Mouse (Mus musculus) brain, adult 2 months (tissue): ENCODE data around the gene Gm8947.
"Not testable (repeated sequence)": the region's sequence is repeated elsewhere in the genome, so short reads cannot be mapped to it uniquely, and the experiment has no call there.

Source experiments
- DNase-seq: peaks from one replicate; pipeline ENCODE4 v3.0.0; 2011; ENCODE audit warnings: low read depth, low spot score

Gm8947 gene

DNA sequence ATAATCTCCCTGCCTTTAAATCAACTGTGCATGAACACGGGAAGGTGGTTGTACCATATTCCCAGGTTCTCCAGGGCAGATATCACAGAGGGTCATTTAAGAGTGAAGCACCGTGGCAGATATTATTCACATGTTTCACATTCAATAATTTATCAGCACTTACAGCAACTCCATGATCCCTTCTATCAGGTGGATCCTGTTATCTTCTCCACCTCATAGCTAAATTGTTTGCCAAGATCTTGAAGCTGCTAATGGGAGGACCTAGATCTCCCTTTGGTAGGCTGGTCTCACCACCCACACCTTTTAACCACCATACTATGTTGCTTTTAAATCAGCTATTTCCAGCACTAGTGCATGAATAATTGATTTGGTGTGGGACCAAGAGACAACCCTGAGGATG, 12.0 kb upstream of the Gm8947 start:
- DNase-seq = no peak

DNA sequence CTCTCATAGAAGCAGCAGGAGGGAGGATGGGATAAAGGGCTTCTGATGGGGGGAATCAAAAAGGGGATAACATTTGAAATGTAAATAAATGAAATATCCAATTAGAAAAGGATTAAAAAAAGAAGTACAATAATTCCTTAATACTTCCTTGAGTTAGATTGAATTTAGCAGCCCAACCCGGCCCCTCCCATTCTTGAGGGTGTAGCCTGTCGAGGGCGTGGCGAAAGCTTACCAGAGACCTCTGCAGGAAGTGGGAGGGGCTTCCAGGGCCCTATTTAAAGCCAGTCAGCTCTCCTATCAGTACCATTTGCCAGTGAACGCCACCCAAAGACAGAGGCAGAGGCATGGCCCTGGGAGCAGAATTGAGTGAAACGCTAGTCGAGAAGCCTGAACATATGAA, 9.9 kb upstream of the Gm8947 start, which contains the start of gene Gm47985:
Gm47985 (plus strand) TSS at position 272 of the 400 bp plus-strand sequence.
- DNase-seq = not testable (repeated sequence)

DNA sequence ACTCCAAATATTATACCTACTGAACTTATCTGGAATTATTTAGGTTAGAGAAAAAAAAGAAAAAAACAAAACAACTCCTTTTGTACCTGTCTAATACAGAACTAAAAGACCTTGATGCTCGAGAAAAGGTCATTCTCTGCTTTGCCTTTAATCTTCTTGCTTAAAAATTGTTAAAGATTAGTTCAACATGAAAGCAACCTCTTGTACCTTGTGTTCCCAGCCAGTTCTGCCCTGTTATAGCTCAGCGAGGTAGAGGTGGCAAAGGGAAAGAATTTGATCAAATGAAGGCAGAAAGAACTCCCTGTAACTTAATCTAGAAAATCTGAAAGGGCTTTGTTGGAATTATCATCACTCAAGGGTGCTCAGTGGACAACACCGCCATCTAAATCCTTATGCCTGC, 6.0 kb upstream of the Gm8947 start:
- not testable (repeated sequence) for DNase-seq

DNA sequence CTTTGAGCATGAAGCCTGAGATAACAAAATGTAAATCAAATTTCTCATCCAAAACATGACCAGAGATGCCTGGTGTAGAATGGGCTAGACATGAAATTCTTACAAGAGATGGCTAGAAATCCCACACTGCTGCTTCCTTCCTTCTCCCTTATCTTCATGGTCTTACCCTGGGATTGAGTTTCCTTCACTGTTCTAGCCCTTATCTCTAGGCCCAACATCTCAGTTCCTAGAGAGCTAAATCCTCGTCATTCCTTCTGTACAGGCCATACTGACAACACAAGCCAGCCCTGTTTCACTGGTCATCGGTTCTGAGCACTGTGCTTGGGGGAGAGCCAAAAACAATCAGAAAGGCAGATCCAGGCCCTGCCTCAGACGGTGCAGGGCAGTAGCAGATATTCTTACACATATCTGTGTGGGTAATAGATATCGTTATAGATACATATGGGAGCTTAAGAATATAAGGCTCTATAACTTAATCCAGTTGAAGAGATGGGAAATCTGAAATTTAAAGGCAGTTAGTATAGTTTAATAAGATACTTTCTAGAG, 5.2 kb upstream of the Gm8947 start:
- not testable (repeated sequence) for DNase-seq

DNA sequence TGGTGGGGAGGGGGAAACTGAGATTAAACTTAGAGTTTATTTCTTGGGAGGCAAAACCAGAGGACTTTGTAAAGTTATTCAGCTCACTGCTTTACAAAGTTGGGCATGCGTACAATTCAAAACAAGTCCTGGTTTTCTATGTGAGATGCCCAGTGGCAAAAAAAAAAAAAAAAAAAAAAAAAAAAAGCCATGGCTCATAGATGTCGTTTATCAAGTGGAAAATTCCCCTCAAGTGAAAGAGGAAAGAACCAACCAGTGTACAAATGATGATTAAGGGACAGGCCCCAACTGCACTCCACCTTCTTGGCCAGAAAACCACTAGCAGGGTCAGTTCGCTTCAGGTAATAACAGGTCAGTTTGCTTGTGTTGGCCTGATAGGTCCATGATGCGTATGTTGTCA, 3.7 kb upstream of the Gm8947 start:
- no peak for DNase-seq

DNA sequence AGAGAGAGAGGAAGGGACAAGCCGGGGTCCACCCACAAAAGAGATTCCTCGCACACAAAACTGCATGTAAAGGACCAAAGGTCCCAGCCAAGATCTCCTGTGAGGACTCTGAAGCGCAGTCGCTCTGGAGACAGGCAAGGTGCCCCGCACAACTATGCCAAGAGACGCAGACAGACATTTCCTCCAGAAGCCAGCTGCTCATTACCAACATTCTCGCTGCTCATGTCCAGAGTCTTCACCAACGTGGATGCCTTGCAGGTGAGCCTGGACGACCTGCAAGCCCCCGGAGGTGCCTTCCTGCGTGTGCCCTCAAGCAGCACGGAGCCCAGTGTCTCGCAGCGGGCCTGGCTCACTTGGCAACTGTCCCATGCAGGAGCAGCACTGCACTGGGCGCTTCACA, 563 bp downstream of the Gm8947 start:
- not testable (repeated sequence) for DNase-seq

DNA sequence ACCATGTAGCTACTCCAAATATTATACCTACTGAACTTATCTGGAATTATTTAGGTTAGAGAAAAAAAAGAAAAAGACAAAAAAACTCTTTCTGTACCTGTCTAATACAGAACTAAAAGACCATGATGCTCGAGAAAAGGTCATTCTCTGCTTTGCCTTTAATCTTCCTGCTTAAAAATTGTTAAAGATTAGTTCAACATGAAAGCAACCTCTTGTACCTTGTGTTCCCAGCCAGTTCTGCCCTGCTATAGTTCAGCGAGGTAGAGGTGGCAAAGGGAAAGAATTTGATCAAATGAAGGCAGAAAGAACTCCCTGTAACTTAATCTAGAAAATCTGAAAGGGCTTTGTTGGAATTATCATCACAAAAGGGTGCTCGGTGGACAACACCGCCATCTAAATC, 3.8 kb downstream of the Gm8947 start:
- DNase-seq = not testable (repeated sequence)

DNA sequence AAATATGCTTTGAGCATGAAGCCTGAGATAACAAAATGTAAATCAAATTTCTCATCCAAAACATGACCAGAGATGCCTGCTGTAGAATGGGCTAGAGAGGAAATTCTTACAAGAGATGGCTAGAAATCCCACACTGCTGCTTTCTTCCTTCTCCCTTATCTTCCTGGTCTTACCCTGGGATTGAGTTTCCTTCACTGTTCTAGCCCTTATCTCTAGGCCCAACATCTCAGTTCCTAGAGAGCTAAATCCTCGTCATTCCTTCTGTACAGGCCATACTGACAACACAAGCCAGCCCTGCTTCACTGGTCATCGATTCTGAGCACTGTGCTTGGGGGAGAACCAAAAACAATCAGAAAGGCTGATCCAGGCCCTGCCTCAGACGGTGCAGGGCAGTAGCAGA, 4.5 kb downstream of the Gm8947 start:
- not testable (repeated sequence) for DNase-seq

DNA sequence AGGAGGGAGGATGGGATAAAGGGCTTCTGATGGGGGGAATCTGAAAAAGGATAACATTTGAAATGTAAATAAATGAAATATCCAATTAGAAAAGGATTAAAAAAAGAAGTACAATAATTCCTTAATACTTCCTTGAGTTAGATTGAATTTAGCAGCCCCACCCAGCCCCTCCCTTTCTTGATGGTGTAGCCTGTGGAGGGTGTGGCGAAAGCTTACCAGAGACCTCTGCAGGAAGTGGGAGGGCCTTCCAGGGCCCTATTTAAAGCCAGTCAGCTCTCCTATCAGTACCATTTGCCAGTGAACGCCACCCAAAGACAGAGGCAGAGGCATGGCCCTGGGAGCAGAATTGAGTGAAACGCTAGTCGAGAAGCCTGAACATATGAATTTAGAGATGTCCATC, 5.9 kb downstream of the Gm8947 start, which contains the start of gene Gm47995:
Gm47995 (plus strand) TSS at position 329 of the 400 bp plus-strand sequence.
- not testable (repeated sequence) for DNase-seq

DNA sequence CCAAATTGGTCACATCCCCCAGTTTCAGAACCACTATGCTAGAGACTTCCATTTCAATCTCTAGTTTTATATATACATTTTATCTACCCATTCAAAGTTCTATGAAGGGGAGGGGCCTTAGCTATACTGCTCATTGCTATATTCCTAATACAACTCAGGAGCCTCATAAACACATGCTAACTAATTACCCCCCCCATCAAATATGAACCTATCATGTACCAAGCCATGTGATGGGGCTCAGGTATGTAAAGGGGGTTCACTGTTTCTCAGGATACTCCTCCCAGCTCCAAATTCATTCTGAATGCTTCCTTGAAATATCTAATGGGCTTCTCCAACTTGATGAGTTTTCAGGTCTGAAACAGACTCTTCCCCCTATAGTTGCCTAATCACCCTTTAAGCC, 8.4 kb downstream of the Gm8947 start:
- DNase-seq = not testable (repeated sequence)

DNA sequence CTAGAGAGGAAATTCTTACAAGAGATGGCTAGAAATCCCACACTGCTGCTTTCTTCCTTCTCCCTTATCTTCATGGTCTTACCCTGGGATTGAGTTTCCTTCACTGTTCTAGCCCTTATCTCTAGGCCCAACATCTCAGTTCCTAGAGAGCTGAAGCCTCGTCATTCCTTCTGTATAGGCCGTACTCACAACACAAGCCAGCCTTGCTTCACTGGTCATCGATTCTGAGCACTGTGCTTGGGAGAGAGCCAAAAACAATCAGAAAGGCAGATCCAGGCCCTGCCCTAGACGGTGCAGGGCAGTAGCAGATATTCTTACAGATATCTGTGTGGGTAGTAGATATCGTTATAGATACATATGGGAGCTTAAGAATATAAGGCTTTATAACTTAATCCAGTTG, 10.6 kb downstream of the Gm8947 start:
- not testable (repeated sequence) for DNase-seq

DNA sequence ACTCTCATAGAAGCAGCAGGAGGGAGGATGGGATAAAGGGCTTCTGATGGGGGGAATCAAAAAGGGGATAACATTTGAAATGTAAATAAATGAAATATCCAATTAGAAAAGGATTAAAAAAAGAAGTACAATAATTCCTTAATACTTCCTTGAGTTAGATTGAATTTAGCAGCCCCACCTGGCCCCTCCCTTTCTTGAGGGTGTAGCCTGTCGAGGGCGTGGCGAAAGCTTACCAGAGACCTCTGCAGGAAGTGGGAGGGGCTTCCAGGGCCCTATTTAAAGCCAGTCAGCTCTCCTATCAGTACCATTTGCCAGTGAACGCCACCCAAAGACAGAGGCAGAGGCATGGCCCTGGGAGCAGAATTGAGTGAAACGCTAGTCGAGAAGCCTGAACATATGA, 11.6 kb downstream of the Gm8947 start, which contains the start of gene 3110040M04Rik:
3110040M04Rik (plus strand) TSS at position 304 of the 400 bp plus-strand sequence.
- not testable (repeated sequence) for DNase-seq

DNA sequence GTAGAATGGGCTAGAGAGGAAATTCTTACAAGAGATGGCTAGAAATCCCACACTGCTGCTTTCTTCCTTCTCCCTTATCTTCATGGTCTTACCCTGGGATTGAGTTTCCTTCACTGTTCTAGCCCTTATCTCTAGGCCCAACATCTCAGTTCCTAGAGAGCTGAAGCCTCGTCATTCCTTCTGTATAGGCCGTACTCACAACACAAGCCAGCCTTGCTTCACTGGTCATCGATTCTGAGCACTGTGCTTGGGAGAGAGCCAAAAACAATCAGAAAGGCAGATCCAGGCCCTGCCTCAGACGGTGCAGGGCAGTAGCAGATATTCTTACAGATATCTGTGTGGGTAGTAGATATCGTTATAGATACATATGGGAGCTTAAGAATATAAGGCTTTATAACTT, 16.3 kb downstream of the Gm8947 start:
- not testable (repeated sequence) for DNase-seq

DNA sequence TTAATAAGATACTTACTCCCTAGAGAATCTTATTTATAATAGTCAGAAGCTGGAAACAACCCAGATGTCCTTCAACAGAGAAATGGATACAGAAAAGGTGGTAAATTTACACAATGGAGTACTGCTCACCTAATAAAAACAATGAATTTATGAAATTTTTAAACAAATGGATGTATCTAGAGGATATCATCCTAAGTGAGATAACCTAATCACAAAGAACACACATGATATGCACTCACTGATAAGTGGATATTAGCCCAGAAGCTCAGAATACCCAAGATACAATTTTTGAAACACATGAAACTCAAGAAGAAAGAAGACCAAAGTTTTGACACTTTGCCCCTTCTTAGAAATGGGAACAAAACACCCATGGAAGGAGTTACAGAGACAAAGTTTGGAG, 16.8 kb downstream of the Gm8947 start:
- DNase-seq = not testable (repeated sequence)

DNA sequence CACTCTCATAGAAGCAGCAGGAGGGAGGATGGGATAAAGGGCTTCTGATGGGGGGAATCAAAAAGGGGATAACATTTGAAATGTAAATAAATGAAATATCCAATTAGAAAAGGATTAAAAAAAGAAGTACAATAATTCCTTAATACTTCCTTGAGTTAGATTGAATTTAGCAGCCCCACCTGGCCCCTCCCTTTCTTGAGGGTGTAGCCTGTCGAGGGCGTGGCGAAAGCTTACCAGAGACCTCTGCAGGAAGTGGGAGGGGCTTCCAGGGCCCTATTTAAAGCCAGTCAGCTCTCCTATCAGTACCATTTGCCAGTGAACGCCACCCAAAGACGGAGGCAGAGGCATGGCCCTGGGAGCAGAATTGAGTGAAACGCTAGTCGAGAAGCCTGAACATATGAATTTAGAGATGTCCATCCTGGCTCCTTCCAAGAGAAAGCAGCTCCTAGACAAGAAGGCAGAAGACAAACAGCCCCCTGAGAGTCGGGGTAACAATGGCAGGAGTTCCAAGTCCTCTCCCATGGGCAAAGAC, 17.7 kb downstream of the Gm8947 start, which contains the start of gene Gm47996:
Gm47996 (plus strand) TSS at position 308 of the 532 bp plus-strand sequence.
- DNase-seq = not testable (repeated sequence)

DNA sequence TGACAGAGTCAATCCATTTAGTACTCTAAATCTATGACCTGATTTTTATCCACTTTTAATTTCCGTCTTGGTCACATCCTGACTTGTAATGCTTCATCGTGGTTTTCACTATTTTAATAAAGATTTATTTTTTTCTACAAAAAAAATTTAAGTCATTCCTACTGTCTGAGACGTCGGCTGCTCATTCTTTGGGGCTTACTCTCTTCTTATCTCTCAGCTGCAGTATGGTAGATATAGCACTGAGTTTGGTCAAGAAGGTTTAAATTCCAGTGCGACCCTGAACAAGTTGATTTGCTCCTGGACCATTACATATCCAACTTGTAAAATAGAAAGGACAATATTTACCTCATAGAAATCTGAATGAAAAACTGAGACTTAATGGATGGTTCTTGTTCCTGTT, 19.5 kb downstream of the Gm8947 start:
- not testable (repeated sequence) for DNase-seq

DNA sequence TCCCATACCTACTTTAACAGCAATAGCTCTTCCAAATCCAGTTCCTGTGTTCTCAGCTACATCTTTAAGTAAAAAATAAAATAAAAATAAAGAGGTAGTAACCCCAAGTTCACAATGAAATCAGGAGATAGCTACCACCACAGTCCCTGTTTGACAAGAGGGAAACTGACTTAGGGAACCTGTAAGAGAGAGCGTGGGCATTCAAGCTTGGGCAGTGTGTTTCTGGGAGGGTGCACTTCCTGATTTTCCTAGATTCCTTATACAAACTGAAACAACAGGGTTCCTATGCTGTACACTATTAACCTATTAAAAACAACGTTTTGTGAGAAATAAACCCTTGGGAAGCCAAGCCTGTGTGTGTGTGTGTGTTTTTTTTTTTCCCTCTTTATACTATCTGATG, 22.7 kb downstream of the Gm8947 start:
- DNase-seq = no peak

DNA sequence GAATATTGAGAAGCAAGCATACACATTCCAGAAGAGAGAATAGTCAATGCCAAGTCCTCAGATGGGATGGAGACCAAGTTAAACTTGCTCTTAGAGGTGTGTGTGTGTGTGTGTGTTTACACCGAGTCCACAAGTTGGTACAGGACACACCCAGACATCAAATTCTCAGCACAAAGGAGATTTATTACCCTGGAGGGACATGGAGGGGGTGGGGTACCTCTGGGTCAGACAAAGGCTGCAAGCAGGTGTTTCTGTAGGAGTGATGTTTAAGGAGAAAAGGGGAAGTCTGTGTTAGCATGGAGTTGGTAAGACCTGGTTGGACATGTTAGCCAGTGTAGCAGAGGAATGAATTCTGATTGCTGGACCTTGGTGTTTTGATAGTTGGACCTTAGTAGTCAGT, 23.8 kb downstream of the Gm8947 start:
- DNase-seq = no peak

DNA sequence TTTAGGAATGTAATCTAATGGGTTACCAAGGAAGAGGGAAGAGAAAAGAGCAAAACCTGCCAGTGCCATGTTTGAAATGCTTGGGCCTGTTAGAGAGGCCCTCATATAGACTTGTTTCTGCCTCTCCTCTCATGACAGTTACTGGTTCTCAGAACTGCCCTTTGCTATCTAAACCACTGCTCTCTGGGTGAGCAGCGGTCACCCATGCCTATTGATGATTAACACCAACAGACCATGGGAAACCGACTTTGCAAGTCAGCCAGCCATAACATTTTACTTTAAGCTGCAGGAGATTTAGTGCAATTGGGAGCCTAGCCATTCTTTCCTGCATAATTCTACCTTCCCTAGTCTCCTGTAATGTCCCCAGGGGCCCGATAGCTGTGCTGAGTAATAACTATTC, 24.2 kb downstream of the Gm8947 start:
- DNase-seq = no peak

DNA sequence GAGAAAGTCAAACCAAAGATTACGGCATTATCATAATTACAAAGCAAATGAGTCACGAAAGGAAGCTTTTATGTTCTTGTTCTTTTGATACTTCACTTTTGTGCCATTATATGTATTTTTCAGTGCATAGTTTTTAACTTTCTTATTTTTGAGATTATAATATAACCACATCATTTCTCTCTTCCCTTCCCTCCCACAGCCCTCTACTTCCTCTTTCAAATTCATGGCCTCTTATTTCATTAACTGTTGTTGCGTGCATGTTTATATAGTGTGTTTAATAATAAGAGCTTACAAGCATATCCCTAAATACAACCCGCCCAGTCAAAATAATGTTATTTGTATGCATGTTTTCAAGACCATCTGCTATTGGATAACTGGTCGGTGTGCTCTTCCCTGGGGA, 26.9 kb downstream of the Gm8947 start:
- DNase-seq = no peak

DNA sequence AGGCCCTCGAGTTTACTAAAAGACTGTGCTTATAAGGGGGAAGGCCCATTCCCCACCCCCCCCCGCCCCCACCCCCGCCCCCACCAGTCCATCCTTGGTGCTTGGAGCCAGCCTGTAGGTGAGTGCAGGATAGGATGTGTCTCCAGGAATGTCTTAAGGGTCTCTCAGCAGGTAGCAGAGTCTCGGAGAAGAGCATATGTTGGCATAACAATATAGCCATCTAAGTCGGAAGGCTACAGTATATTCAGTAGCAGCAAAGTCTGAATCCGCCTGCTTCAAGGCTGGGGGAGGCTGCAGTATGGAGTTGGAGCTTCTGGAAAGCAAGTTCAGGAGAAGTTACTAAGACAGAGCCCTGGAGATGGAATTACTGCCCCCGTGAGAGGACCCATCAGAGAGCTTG, 27.9 kb downstream of the Gm8947 start:
- no peak for DNase-seq

DNA sequence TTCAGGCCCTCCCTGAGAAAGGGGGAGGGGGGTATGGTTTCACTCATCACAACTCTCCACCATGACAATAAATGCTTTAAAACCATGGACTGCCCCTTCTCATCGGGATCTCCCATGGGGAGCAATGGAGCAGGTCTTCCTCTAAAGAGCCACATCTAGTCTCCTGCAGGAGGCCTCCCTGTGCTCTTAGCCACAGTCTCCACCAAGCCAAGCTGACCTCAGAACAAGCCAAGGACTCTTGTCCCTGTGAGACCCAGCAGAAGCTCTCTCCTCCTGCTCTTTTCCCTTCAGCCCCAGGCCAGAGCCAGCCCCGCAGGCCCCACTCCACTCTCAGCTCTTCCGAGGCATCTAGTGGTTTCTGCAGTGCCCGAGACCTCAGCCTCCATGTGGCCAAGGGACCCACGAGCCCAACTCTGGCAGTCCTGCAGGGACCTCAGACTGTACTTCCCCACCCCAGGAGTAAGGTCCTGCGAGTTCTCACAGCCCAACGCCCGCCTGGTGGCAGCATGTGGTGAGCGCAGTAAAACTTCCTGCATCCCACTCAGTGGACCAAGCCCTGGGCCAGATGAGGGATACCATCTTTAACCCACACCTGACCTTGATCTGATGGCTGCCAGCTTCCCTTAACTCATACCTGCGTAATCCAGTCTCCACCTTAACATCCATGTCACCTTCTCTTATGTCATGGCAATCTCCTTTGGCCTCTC, 30.5 kb downstream of the Gm8947 start:
- no peak for DNase-seq

DNA sequence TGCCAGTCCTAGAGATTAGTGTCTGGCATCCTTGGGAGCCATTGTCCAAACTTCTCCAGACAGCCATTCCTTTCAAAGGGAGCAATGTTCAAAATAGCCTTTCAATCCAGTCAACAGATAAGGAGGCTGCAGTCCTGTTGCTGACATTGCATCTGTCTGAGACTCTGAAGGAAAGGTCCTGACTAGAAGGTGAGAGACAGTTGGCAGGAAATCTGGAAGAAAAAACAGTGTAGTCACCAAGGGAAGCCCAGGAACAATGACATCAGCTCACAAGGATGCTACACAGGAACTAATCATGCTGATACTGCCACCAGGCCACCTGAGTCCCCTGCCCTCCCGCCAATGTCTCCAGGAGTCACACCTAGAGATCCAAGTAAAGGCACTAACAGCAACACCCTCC, 31.2 kb downstream of the Gm8947 start:
- no peak for DNase-seq
